Mouse (Mus musculus): ENCODE measurements at regions not wholly inside any gene's neighbourhood (a gene's known extent, or its start where the extent isn't known, plus 50 kb on each side); places are given as distances from the start of the nearest gene placed in this dataset.
A peak's percentile ranks its signal among the peaks of the same experiment; 100 is the strongest.

GRCm38 (mm10) chr8:92095276-92095675, 262.1 kb upstream of the Irx5 start:
- no peak for TF ChIP-seq CTCF (IDR thresholded peaks at IDR 0.05; ENCODE audit: low read depth)
- WGBS: 25% methylated on average over 12 of the region's 12 CpGs
- H3K27me3 ChIP-seq (ENCODE audit: insufficient read depth, low read length): peaks cover 13% of the 10 kb centered on the region; the same call in 1 of the 2 replicates
- H3K9me3 ChIP-seq (ENCODE audit: low read length): no peaks in the 10 kb centered on the region
- ATAC-seq (no peak), DNase-seq (peak; percentile 33)
- no peak overlapping the region for H3K27ac ChIP-seq (ENCODE audit: low read depth, low read length)
- no peak overlapping the region for H3K9ac ChIP-seq
- H3K36me3 ChIP-seq (ENCODE audit: insufficient read depth): no peaks in the 10 kb centered on the region
- H3K4me3 ChIP-seq (ENCODE audit: low read depth, low read length): no peak overlapping the region
- no peak overlapping the region for H3K4me2 ChIP-seq (ENCODE audit: low read depth)
- no peaks in the 10 kb centered on the region for H3K4me1 ChIP-seq (ENCODE audit: insufficient read depth)

- WGBS: 76% methylated on average over 2 of the region's 2 CpGs
- Histone ChIP-seq H3K4me2 (ENCODE audit: low read depth) (no peak overlapping the region), H3K9ac (no peak overlapping the region), H3K27ac (ENCODE audit: low read depth, low read length) (no peak overlapping the region), H3K36me3 (ENCODE audit: insufficient read depth) (no peaks in the 10 kb centered on the region), H3K4me3 (ENCODE audit: low read depth, low read length) (no peak overlapping the region), H3K4me1 (ENCODE audit: insufficient read depth) (no peaks in the 10 kb centered on the region), H3K27me3 (ENCODE audit: insufficient read depth, low read length) (peaks cover 4% of the 10 kb centered on the region), H3K9me3 (ENCODE audit: low read length) (no peaks in the 10 kb centered on the region)
- ATAC-seq (no peak), DNase-seq (no peak)
- TF ChIP-seq CTCF (IDR thresholded peaks at IDR 0.05; ENCODE audit: low read depth): no peak
These were observed 273.3 kb upstream of the Irx5 start for GRCm38 (mm10) chr8:92084124-92084523.

GRCm38 (mm10) chr8:92081900-92082299, 275.5 kb upstream of the Irx5 start:
- no peak overlapping the region for H3K4me3 ChIP-seq (ENCODE audit: low read depth, low read length)
- no peaks in the 10 kb centered on the region for H3K36me3 ChIP-seq (ENCODE audit: insufficient read depth)
- WGBS: 86% methylated on average over 6 of the region's 6 CpGs
- no peak overlapping the region for H3K27ac ChIP-seq (ENCODE audit: low read depth, low read length)
- ATAC-seq (no peak), DNase-seq (no peak)
- H3K9me3 ChIP-seq (ENCODE audit: low read length): no peaks in the 10 kb centered on the region
- no peak for TF ChIP-seq CTCF (IDR thresholded peaks at IDR 0.05; ENCODE audit: low read depth)
- no peaks in the 10 kb centered on the region for H3K4me1 ChIP-seq (ENCODE audit: insufficient read depth)
- no peak overlapping the region for H3K4me2 ChIP-seq (ENCODE audit: low read depth)
- peaks cover 12% of the 10 kb centered on the region for H3K27me3 ChIP-seq (ENCODE audit: insufficient read depth, low read length)
- H3K9ac ChIP-seq: no peak overlapping the region

GRCm38 (mm10) chr8:92080852-92081251, 276.6 kb upstream of the Irx5 start:
- Histone ChIP-seq H3K9me3 (ENCODE audit: low read length) (no peaks in the 10 kb centered on the region), H3K4me1 (ENCODE audit: insufficient read depth) (no peaks in the 10 kb centered on the region), H3K4me2 (ENCODE audit: low read depth) (no peak overlapping the region), H3K4me3 (ENCODE audit: low read depth, low read length) (no peak overlapping the region), H3K27ac (ENCODE audit: low read depth, low read length) (no peak overlapping the region), H3K36me3 (ENCODE audit: insufficient read depth) (no peaks in the 10 kb centered on the region), H3K27me3 (ENCODE audit: insufficient read depth, low read length) (peaks cover 17% of the 10 kb centered on the region), H3K9ac (no peak overlapping the region)
- no peak for TF ChIP-seq CTCF (IDR thresholded peaks at IDR 0.05; ENCODE audit: low read depth)
- 25% methylated on average over 8 of the region's 8 CpGs for WGBS
- ATAC-seq (peak; percentile 10; the same call in 1 of the 2 replicates), DNase-seq (peak; percentile 75)

GRCm38 (mm10) chr8:92077611-92078010, 275.7 kb upstream of the Irx3 start:
- H3K27ac ChIP-seq (ENCODE audit: low read depth, low read length): no peak overlapping the region
- ATAC-seq (no peak), DNase-seq (no peak)
- WGBS: 11% methylated on average over 7 of the region's 7 CpGs
- H3K9ac ChIP-seq: no peak overlapping the region
- no peak overlapping the region for H3K4me3 ChIP-seq (ENCODE audit: low read depth, low read length)
- no peaks in the 10 kb centered on the region for H3K4me1 ChIP-seq (ENCODE audit: insufficient read depth)
- no peak overlapping the region for H3K4me2 ChIP-seq (ENCODE audit: low read depth)
- TF ChIP-seq CTCF (IDR thresholded peaks at IDR 0.05; ENCODE audit: low read depth): no peak
- H3K27me3 ChIP-seq (ENCODE audit: insufficient read depth, low read length): peaks cover 35% of the 10 kb centered on the region
- H3K9me3 ChIP-seq (ENCODE audit: low read length): no peaks in the 10 kb centered on the region
- no peaks in the 10 kb centered on the region for H3K36me3 ChIP-seq (ENCODE audit: insufficient read depth)

- Histone ChIP-seq H3K9me3 (ENCODE audit: low read length) (no peaks in the 10 kb centered on the region), H3K4me1 (ENCODE audit: insufficient read depth) (0 out of 2 replicates have a peak, but pooled peaks cover 4% of the 10 kb centered on the region), H3K27ac (ENCODE audit: low read depth, low read length) (no peak overlapping the region), H3K9ac (no peak overlapping the region), H3K4me3 (ENCODE audit: low read depth, low read length) (no peak overlapping the region), H3K27me3 (ENCODE audit: insufficient read depth, low read length) (peaks cover 67% of the 10 kb centered on the region), H3K36me3 (ENCODE audit: insufficient read depth) (no peaks in the 10 kb centered on the region), H3K4me2 (ENCODE audit: low read depth) (no peak overlapping the region)
- WGBS: 5% methylated on average over 6 of the region's 6 CpGs
- ATAC-seq (no peak), DNase-seq (no peak)
- no peak for TF ChIP-seq CTCF (IDR thresholded peaks at IDR 0.05; ENCODE audit: low read depth)
These were observed 270.4 kb upstream of the Irx3 start for GRCm38 (mm10) chr8:92072254-92072615.

GRCm38 (mm10) chr8:92071305-92072253, 269.7 kb upstream of the Irx3 start:
- ATAC-seq (peak; percentile 43; the same call in 1 of the 2 replicates), DNase-seq (peak; percentile 38)
- WGBS: 13% methylated on average over 21 of the region's 21 CpGs
- no peak overlapping the region for H3K4me3 ChIP-seq (ENCODE audit: low read depth, low read length)
- H3K4me1 ChIP-seq (ENCODE audit: insufficient read depth): 0 out of 2 replicates have a peak, but pooled peaks cover 4% of the 10 kb centered on the region
- no peaks in the 10 kb centered on the region for H3K9me3 ChIP-seq (ENCODE audit: low read length)
- H3K4me2 ChIP-seq (ENCODE audit: low read depth): no peak overlapping the region
- H3K27ac ChIP-seq (ENCODE audit: low read depth, low read length): no peak overlapping the region
- H3K36me3 ChIP-seq (ENCODE audit: insufficient read depth): no peaks in the 10 kb centered on the region
- TF ChIP-seq CTCF (IDR thresholded peaks at IDR 0.05; ENCODE audit: low read depth): no peak
- H3K27me3 ChIP-seq (ENCODE audit: insufficient read depth, low read length): peaks cover 72% of the 10 kb centered on the region
- H3K9ac ChIP-seq: no peak overlapping the region
